Mouse (Mus musculus): ENCODE data around the gene Ndufs7. TPM values are rescaled to one million over a fixed set of nuclear protein-coding genes. Genes with fewer than 3 reads are reported as not detected.

Ndufs7 gene
- polyA plus RNA-seq, 1 experiment from 2014 or later: 370 TPM

DNA sequence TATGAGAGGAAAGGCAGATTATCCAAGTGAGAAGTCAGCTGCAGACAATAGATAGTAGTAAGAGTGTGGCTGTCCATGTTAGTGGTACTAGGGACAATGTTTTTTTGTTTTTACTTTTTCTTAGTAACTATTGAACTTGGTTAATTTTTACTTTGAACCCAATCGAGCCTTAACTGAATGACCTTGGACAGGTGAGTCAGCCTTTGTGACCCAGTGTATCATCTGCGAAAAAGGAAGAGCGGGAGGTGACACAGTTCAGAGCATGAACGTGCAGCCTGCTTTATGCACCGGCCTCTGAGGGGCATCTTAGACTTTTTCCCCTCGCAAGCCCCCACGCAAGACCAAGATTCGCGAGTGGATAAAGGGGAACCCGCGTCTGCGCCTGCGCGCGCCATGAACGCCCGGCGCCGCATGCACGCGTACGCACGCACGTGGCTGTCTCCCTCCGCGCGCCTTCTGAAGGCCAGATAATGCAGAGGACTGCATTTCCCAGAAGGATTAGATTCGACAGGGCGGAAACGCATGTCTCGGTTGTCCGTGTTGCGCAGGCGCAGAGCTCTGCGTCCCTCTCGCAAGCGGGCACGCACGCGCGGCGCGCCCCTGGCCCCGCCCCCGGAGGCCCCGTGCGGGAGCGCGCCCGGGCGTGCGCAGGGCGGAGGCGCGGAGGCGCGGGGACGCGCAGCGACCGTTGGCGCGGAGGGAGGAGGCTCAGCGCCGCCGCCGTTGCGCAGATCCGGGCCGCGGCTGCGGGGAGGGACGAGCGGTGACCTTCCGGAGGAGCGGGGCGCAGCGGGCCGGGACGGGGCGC, 15.6 kb downstream of the Ndufs7 start:
- ATAC-seq (ENCODE audit: low read depth) (peak; percentile 51), DNase-seq (ENCODE audit: low spot score) (peak; percentile 100)
- Histone ChIP-seq H3K9me3 (ENCODE audit: control insufficient read depth, low read length) (no peaks in the 10 kb centered on the region), H3K36me3 (ENCODE audit: control insufficient read depth, insufficient read depth, low read length) (peaks cover 20% of the 10 kb centered on the region; the same call in 1 of the 2 replicates), H3K4me1 (ENCODE audit: control insufficient read depth, insufficient read depth, low read length) (peaks cover 45% of the 10 kb centered on the region), H3K4me3 (ENCODE audit: low read depth, low read length) (peak overlapping the region; percentile 76), H3K27ac (replicated peaks; ENCODE audit: low read depth, low read length) (peak overlapping the region; percentile 68), H3K9ac (ENCODE audit: low read depth, low read length) (peak overlapping the region; percentile 89), H3K27me3 (replicated peaks; ENCODE audit: control insufficient read depth, insufficient read depth, low read length) (no peaks in the 10 kb centered on the region), H3K4me2 (ENCODE audit: low read depth, low read length) (peak overlapping the region; percentile 75)
- 3% methylated on average over 42 of the region's 81 CpGs for WGBS

DNA sequence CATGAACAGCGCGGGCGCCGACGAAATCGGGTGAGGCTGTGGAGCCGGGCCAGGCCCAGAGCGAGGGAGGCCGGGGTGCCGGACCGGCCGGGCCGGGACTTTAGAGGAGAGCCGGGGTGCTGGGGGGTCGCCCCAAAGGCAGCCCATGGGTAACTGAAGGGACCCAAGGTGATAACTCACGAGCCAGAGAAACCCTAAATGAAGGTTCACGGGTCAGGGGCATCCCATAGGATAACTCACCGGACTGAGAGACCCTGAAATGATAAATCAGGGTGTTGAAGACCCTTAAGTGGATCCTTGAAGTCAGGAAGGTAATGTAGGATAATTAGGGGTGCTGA, 16.2 kb downstream of the Ndufs7 start:
- DNase-seq (ENCODE audit: low spot score) (no peak), ATAC-seq (ENCODE audit: low read depth) (no peak)
- Histone ChIP-seq H3K27ac (replicated peaks; ENCODE audit: low read depth, low read length) (peak overlapping the region; percentile 68), H3K36me3 (ENCODE audit: control insufficient read depth, insufficient read depth, low read length) (peaks cover 20% of the 10 kb centered on the region; the same call in 1 of the 2 replicates), H3K4me1 (ENCODE audit: control insufficient read depth, insufficient read depth, low read length) (peaks cover 40% of the 10 kb centered on the region), H3K9me3 (ENCODE audit: control insufficient read depth, low read length) (no peaks in the 10 kb centered on the region), H3K4me2 (ENCODE audit: low read depth, low read length) (peak overlapping the region; percentile 75), H3K27me3 (replicated peaks; ENCODE audit: control insufficient read depth, insufficient read depth, low read length) (no peaks in the 10 kb centered on the region), H3K9ac (ENCODE audit: low read depth, low read length) (peak overlapping the region; percentile 89), H3K4me3 (ENCODE audit: low read depth, low read length) (peak overlapping the region; percentile 76)
- under 1% methylated on average over 17 of the region's 18 CpGs for WGBS

DNA sequence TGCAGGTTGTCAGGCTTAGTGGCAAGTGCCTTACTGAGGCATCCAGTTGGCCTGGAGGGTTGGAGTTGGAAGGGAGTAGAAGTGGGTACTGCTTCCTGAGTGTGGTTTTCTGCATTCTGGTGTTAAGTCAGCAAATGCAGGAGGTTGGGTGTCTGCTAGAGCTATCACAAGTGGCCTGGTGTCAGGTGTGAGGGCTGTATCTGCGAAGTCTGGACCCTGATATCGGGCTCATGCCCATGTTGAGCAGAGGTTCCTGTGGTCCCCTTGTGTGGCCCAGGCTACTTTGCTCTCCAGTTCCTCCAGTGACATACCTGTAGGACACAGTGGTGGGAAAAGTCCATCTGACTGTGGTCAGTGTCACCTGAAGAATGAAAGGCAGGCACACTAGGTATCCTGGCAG, 21.2 kb downstream of the Ndufs7 start:
- no peak overlapping the region for H3K4me3 ChIP-seq (ENCODE audit: low read depth, low read length)
- H3K4me1 ChIP-seq (ENCODE audit: control insufficient read depth, insufficient read depth, low read length): peaks cover 26% of the 10 kb centered on the region
- no peaks in the 10 kb centered on the region for H3K27me3 ChIP-seq (replicated peaks; ENCODE audit: control insufficient read depth, insufficient read depth, low read length)
- H3K9me3 ChIP-seq (ENCODE audit: control insufficient read depth, low read length): no peaks in the 10 kb centered on the region
- H3K36me3 ChIP-seq (ENCODE audit: control insufficient read depth, insufficient read depth, low read length): peaks cover 35% of the 10 kb centered on the region
- no peak for DNase-seq (ENCODE audit: low spot score)
- no peak overlapping the region for H3K27ac ChIP-seq (replicated peaks; ENCODE audit: low read depth, low read length)
- no peak for ATAC-seq (ENCODE audit: low read depth)
- WGBS: 93% methylated on average over 2 of the region's 2 CpGs
- H3K4me2 ChIP-seq (ENCODE audit: low read depth, low read length): no peak overlapping the region
- H3K9ac ChIP-seq (ENCODE audit: low read depth, low read length): peak overlapping the region; percentile 34; the same call in 1 of the 2 replicates

- H3K36me3 ChIP-seq (ENCODE audit: control insufficient read depth, insufficient read depth, low read length): peaks cover 38% of the 10 kb centered on the region
- WGBS: 78% methylated on average over 6 of the region's 6 CpGs
- DNase-seq (ENCODE audit: low spot score) (no peak), ATAC-seq (ENCODE audit: low read depth) (no peak)
- H3K4me2 ChIP-seq (ENCODE audit: low read depth, low read length): no peak overlapping the region
- H3K27me3 ChIP-seq (replicated peaks; ENCODE audit: control insufficient read depth, insufficient read depth, low read length): no peaks in the 10 kb centered on the region
- H3K4me1 ChIP-seq (ENCODE audit: control insufficient read depth, insufficient read depth, low read length): peaks cover 25% of the 10 kb centered on the region
- no peak overlapping the region for H3K27ac ChIP-seq (replicated peaks; ENCODE audit: low read depth, low read length)
- no peak overlapping the region for H3K4me3 ChIP-seq (ENCODE audit: low read depth, low read length)
- H3K9ac ChIP-seq (ENCODE audit: low read depth, low read length): peak overlapping the region; percentile 23; the same call in 1 of the 2 replicates
- H3K9me3 ChIP-seq (ENCODE audit: control insufficient read depth, low read length): no peaks in the 10 kb centered on the region
These were observed 21.8 kb downstream of the Ndufs7 start for GRCm38 (mm10) chr10:80270734-80271181.

DNA sequence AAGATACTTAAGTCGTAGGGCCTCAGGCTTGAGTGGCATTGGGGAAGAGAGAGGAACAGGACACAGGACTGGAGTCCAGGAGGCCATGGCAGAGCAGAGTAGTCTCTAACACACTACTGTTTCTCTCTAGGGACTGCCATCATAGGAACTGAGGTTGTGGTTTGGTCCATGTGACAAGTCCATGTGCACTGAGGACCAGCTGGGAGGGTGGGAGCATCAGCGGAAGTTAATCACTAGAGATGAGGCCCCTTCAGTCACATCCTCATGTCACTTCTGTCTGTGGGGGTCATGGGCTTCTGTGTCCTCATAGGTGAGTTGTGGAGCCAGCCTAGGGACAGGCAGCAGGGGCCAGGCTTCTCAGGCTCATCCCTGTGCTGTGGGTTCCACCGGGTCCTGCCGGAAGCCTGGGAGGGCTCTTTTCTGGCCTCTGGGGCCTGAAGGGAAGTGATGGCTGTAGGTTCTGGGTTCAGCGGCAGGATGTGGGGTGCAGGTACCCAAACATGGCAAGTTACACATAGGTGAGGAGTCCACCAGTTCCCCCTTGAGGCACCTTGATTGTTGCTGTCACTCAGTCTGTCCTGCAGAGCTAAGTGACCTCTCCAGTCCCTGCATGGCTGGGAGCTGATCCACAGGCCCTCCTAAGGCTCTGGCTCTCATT, 22.4 kb downstream of the Ndufs7 start:
- WGBS: 82% methylated on average over 5 of the region's 5 CpGs
- DNase-seq (ENCODE audit: low spot score) (no peak), ATAC-seq (ENCODE audit: low read depth) (no peak)
- Histone ChIP-seq H3K4me1 (ENCODE audit: control insufficient read depth, insufficient read depth, low read length) (peaks cover 20% of the 10 kb centered on the region), H3K4me3 (ENCODE audit: low read depth, low read length) (no peak overlapping the region), H3K9ac (ENCODE audit: low read depth, low read length) (no peak overlapping the region), H3K27ac (replicated peaks; ENCODE audit: low read depth, low read length) (no peak overlapping the region), H3K27me3 (replicated peaks; ENCODE audit: control insufficient read depth, insufficient read depth, low read length) (no peaks in the 10 kb centered on the region), H3K4me2 (ENCODE audit: low read depth, low read length) (no peak overlapping the region), H3K36me3 (ENCODE audit: control insufficient read depth, insufficient read depth, low read length) (peaks cover 43% of the 10 kb centered on the region), H3K9me3 (ENCODE audit: control insufficient read depth, low read length) (no peaks in the 10 kb centered on the region)

GRCm38 (mm10) chr10:80271870-80272585, 23.1 kb downstream of the Ndufs7 start:
- DNase-seq (ENCODE audit: low spot score) (no peak), ATAC-seq (ENCODE audit: low read depth) (no peak)
- no peak overlapping the region for H3K4me2 ChIP-seq (ENCODE audit: low read depth, low read length)
- H3K4me1 ChIP-seq (ENCODE audit: control insufficient read depth, insufficient read depth, low read length): peaks cover 13% of the 10 kb centered on the region
- H3K36me3 ChIP-seq (ENCODE audit: control insufficient read depth, insufficient read depth, low read length): peaks cover 49% of the 10 kb centered on the region
- no peak overlapping the region for H3K9ac ChIP-seq (ENCODE audit: low read depth, low read length)
- 85% methylated on average over 8 of the region's 8 CpGs for WGBS
- H3K4me3 ChIP-seq (ENCODE audit: low read depth, low read length): no peak overlapping the region
- no peak overlapping the region; the same call in 1 of the 2 replicates for H3K27ac ChIP-seq (replicated peaks; ENCODE audit: low read depth, low read length)
- no peaks in the 10 kb centered on the region for H3K9me3 ChIP-seq (ENCODE audit: control insufficient read depth, low read length)
- no peaks in the 10 kb centered on the region for H3K27me3 ChIP-seq (replicated peaks; ENCODE audit: control insufficient read depth, insufficient read depth, low read length)

DNA sequence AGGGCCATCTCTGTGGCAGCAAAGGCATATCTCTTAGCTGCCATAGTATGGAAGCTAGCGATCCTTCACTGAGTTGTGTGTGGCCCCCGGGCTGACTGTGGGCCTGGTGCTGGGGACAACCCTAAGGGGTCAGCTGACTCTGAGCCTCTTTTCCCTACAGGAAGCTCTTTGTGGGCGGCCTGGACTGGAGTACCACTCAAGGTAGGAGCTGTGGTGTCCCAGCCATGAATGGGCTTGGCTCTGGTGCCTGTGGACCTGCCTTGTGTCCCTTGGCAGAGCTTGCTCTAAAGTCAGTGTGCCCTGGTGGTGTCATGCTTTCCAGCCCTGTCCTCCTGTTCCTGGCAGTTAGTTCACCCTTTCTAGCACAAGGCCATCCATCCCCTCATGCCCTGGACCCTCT, 24.9 kb downstream of the Ndufs7 start:
- Histone ChIP-seq H3K4me2 (ENCODE audit: low read depth, low read length) (no peak overlapping the region), H3K4me3 (ENCODE audit: low read depth, low read length) (no peak overlapping the region), H3K9ac (ENCODE audit: low read depth, low read length) (no peak overlapping the region), H3K27me3 (replicated peaks; ENCODE audit: control insufficient read depth, insufficient read depth, low read length) (no peaks in the 10 kb centered on the region), H3K4me1 (ENCODE audit: control insufficient read depth, insufficient read depth, low read length) (0 out of 2 replicates have a peak, but pooled peaks cover under 1% of the 10 kb centered on the region), H3K9me3 (ENCODE audit: control insufficient read depth, low read length) (no peaks in the 10 kb centered on the region), H3K27ac (replicated peaks; ENCODE audit: low read depth, low read length) (no peak overlapping the region), H3K36me3 (ENCODE audit: control insufficient read depth, insufficient read depth, low read length) (peaks cover 53% of the 10 kb centered on the region)
- WGBS: 87% methylated on average over 3 of the region's 3 CpGs
- DNase-seq (ENCODE audit: low spot score) (no peak), ATAC-seq (ENCODE audit: low read depth) (no peak)

DNA sequence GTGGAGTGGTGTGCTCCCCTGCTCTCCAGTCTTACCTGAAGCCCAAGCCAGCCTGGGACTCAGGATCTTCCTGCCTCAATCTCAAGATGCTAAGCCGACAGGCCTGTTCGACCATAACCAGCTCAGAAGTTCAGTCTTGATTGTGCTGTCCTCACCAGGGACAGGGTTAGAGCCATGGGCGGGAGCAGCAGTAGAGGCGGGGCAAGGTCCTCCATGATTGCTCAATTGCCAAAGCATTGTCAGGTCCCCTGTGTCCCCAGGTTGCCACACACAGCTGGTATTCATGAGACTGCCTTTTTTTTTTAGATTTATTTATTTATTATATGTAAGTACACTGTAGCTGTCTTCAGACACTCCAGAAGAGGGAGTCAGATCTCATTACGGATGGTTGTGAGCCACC, 27.3 kb downstream of the Ndufs7 start:
- DNase-seq (ENCODE audit: low spot score): no peak
- Histone ChIP-seq H3K27ac (replicated peaks; ENCODE audit: low read depth, low read length) (no peak overlapping the region), H3K9me3 (ENCODE audit: control insufficient read depth, low read length) (no peaks in the 10 kb centered on the region), H3K9ac (ENCODE audit: low read depth, low read length) (no peak overlapping the region), H3K4me2 (ENCODE audit: low read depth, low read length) (no peak overlapping the region), H3K4me1 (ENCODE audit: control insufficient read depth, insufficient read depth, low read length) (no peaks in the 10 kb centered on the region), H3K4me3 (ENCODE audit: low read depth, low read length) (no peak overlapping the region), H3K27me3 (replicated peaks; ENCODE audit: control insufficient read depth, insufficient read depth, low read length) (no peaks in the 10 kb centered on the region), H3K36me3 (ENCODE audit: control insufficient read depth, insufficient read depth, low read length) (peaks cover 75% of the 10 kb centered on the region)
- no peak for ATAC-seq (ENCODE audit: low read depth)
- 88% methylated on average over 4 of the region's 5 CpGs for WGBS

Data from embryonic facial prominence, embryonic 14.5 days (tissue).